Comparison of ENCODE assay signal across 8 mouse cellular contexts in genomic region chr15:100747121-100747963, GRCm38 (mm10). TPM values are rescaled to one million over a fixed set of nuclear protein-coding genes. Genes with fewer than 3 reads are reported as not detected.
A peak's percentile ranks its signal among the peaks of the same experiment; 100 is the strongest.
DNase-seq lines count a peak whose midpoint lies in the region; ATAC-seq lines count a peak whose summit lies in the region.

No protein-coding gene starts in this region.

- 3% methylated on average over 27 of the region's 27 CpGs for WGBS in heart, embryonic 16.5 days
- WGBS in limb, embryonic 15.5 days, result 2% methylated on average over 22 of the region's 27 CpGs
- WGBS in neural tube, embryonic 13.5 days, result 3% methylated on average over 27 of the region's 27 CpGs

- H3K36me3 ChIP-seq in heart, embryonic 16.5 days (ENCODE audit: control insufficient read depth, insufficient read depth), result no peaks in the 10 kb centered on the region
- no peaks in the 10 kb centered on the region for H3K36me3 ChIP-seq in limb, embryonic 15.5 days
- H3K36me3 ChIP-seq in neural tube, embryonic 13.5 days, result no peaks in the 10 kb centered on the region

- peak; percentile 56 to 64 for DNase-seq in lung, adult 18-20 months
- DNase-seq in lung, postnatal 14 days, result no peak
- DNase-seq in c-Kit-positive CD71-positive TER-119-negative erythroid progenitor cells, embryonic 14.5 days (ENCODE audit: low read depth), result peak; percentile 89
- no peak for DNase-seq in layer of hippocampus, adult 9-11 months
- DNase-seq in left cerebral cortex, postnatal 36 days (ENCODE audit: low spot score in 2 of 2), result no peak

- H3K27ac ChIP-seq in heart, embryonic 16.5 days (ENCODE audit: low read length), result no peak overlapping the region
- H3K27ac ChIP-seq in limb, embryonic 15.5 days, result no peak overlapping the region
- H3K27ac ChIP-seq in neural tube, embryonic 13.5 days (replicated peaks), result 0 out of 2 replicates have a peak overlapping the region, but pooled peaks have one; percentile 42

- H3K9ac ChIP-seq in heart, embryonic 16.5 days (ENCODE audit: low read length), result no peak overlapping the region
- no peak overlapping the region for H3K9ac ChIP-seq in limb, embryonic 15.5 days
- H3K9ac ChIP-seq in neural tube, embryonic 13.5 days, result no peak overlapping the region

- H3K27me3 ChIP-seq in heart, embryonic 16.5 days (ENCODE audit: control insufficient read depth, insufficient read depth, low read length), result no peaks in the 10 kb centered on the region
- no peaks in the 10 kb centered on the region for H3K27me3 ChIP-seq in limb, embryonic 15.5 days
- peaks cover 9% of the 10 kb centered on the region; the same call in 1 of the 2 replicates for H3K27me3 ChIP-seq in neural tube, embryonic 13.5 days

- H3K9me3 ChIP-seq in heart, embryonic 16.5 days (replicated peaks; ENCODE audit: control insufficient read depth, low read length), result no peaks in the 10 kb centered on the region
- no peaks in the 10 kb centered on the region for H3K9me3 ChIP-seq in limb, embryonic 15.5 days
- no peaks in the 10 kb centered on the region for H3K9me3 ChIP-seq in neural tube, embryonic 13.5 days

- intact Hi-C loops in left cerebral cortex, postnatal 36 days (cut with DNase I), result no loop called here

- H3K4me2 ChIP-seq in heart, embryonic 16.5 days (ENCODE audit: low read depth, low read length), result peak overlapping the region; percentile 64
- H3K4me2 ChIP-seq in limb, embryonic 15.5 days, result peak overlapping the region; percentile 43
- peak overlapping the region; percentile 57 for H3K4me2 ChIP-seq in neural tube, embryonic 13.5 days

- H3K4me1 ChIP-seq in heart, embryonic 16.5 days (ENCODE audit: control insufficient read depth, insufficient read depth, low read length), result peaks cover 10% of the 10 kb centered on the region
- peaks cover 7% of the 10 kb centered on the region for H3K4me1 ChIP-seq in limb, embryonic 15.5 days
- H3K4me1 ChIP-seq in neural tube, embryonic 13.5 days (replicated peaks), result peaks cover 13% of the 10 kb centered on the region

- H3K4me3 ChIP-seq in heart, embryonic 16.5 days (ENCODE audit: low read length), result peak overlapping the region; percentile 35
- peak overlapping the region; percentile 29 for H3K4me3 ChIP-seq in limb, embryonic 15.5 days
- H3K4me3 ChIP-seq in neural tube, embryonic 13.5 days, result peak overlapping the region; percentile 27

- no peak for ATAC-seq in heart, embryonic 16.5 days (replicated peaks; ENCODE audit: extremely low read depth, insufficient read depth, low FRiP score)
- no peak for ATAC-seq in limb, embryonic 15.5 days (ENCODE audit: insufficient number of reproducible peaks, low FRiP score, low TSS enrichment, low read depth)
- ATAC-seq in neural tube, embryonic 13.5 days (ENCODE audit: low read depth), result peak; percentile 67

RNA-seq across cellular contexts. Expression of gene Slc4a8, which starts 14.2 kb away (rescaled TPM):
- 1.3 and 1.4 TPM in 2 replicates for polyA plus RNA-seq in heart, embryonic 16.5 days (2015; fragmentation: Nextera tagmentation; extraction: Ambion mirVana)
- polyA plus RNA-seq in limb, embryonic 15.5 days (2015; fragmentation: Nextera tagmentation; extraction: Ambion mirVana), result 3.2 and 3.7 TPM in 2 replicates
- 17.9 and 20.3 TPM in 2 replicates for polyA plus RNA-seq in neural tube, embryonic 13.5 days (2015; fragmentation: Nextera tagmentation; extraction: Ambion mirVana)
- 10 to 100 TPM; 66.2 to 80.7 TPM for total RNA-seq in left cerebral cortex, postnatal 36 days (2021)

RNA-seq across cellular contexts. Expression of gene Galnt6, which starts 18.2 kb away (rescaled TPM):
- 1.0 and 2.4 TPM in 2 replicates for polyA plus RNA-seq in heart, embryonic 16.5 days (2015; fragmentation: Nextera tagmentation; extraction: Ambion mirVana)
- polyA plus RNA-seq in limb, embryonic 15.5 days (2015; fragmentation: Nextera tagmentation; extraction: Ambion mirVana), result 6.3 and 7.3 TPM in 2 replicates
- 0.28 and 0.38 TPM in 2 replicates for polyA plus RNA-seq in neural tube, embryonic 13.5 days (2015; fragmentation: Nextera tagmentation; extraction: Ambion mirVana)
- total RNA-seq in left cerebral cortex, postnatal 36 days (2021), result 1 to 10 TPM; 3.7 to 7.7 TPM

RNA-seq across cellular contexts. Expression of gene Cela1, which starts 59.6 kb away (rescaled TPM):
- polyA plus RNA-seq in heart, embryonic 16.5 days (2015; fragmentation: Nextera tagmentation; extraction: Ambion mirVana), result 3.3 and 3.5 TPM in 2 replicates
- 4.2 and 6.3 TPM in 2 replicates for polyA plus RNA-seq in limb, embryonic 15.5 days (2015; fragmentation: Nextera tagmentation; extraction: Ambion mirVana)
- 1.2 and 2.5 TPM in 2 replicates for polyA plus RNA-seq in neural tube, embryonic 13.5 days (2015; fragmentation: Nextera tagmentation; extraction: Ambion mirVana)
- 1 to 10 TPM; 3.6 to 4.4 TPM for total RNA-seq in left cerebral cortex, postnatal 36 days (2021)

Comparison
In these comparisons a context has a peak if more than half of its experiments do, and no peak if none do; other contexts are left out.
1. DNase-seq: peak in lung, adult 18-20 months (2 of 2) and c-Kit-positive CD71-positive TER-119-negative erythroid progenitor cells, embryonic 14.5 days (single experiment); none in lung, postnatal 14 days (single experiment), layer of hippocampus, adult 9-11 months (single experiment) and left cerebral cortex, postnatal 36 days (0 of 2).
2. Peak in every context shown above with its lines, with median percentiles within 50 percentile points of each other: H3K4me2 ChIP-seq and H3K4me3 ChIP-seq.